Mouse (Mus musculus): ENCODE results near the gene Nfic. TPM values are rescaled to one million over a fixed set of nuclear protein-coding genes. Genes with fewer than 3 reads are reported as not detected.

Nfic gene
- 86.0 and 86.5 TPM in 2 replicates for polyA plus RNA-seq (2014; fragmentation: Nextera tagmentation; extraction: Ambion mirVana)

- Histone ChIP-seq H3K9me3 (ENCODE audit: low read depth, low read length) (no peaks in the 10 kb centered on the region), H3K36me3 (ENCODE audit: insufficient read depth) (no peaks in the 10 kb centered on the region), H3K27ac (ENCODE audit: low read depth) (no peak within 1 kb of the TSS), H3K4me1 (ENCODE audit: insufficient read depth) (no peaks in the 10 kb centered on the region), H3K27me3 (ENCODE audit: insufficient read depth, low read length) (peaks cover 88% of the 10 kb centered on the region), H3K4me2 (no peak within 1 kb of the TSS), H3K9ac (no peak within 1 kb of the TSS), H3K4me3 (ENCODE audit: low read depth, low read length) (no peak within 1 kb of the TSS)
- TF ChIP-seq CTCF (IDR thresholded peaks at IDR 0.05; ENCODE audit: low read depth): no peak
- no peak for DNase-seq
- WGBS: 51% methylated on average over 28 of the region's 28 CpGs
- no peak for ATAC-seq (ENCODE audit: insufficient read depth)
These were observed at the start of gene Nfic for GRCm38 (mm10) chr10:81455181-81455895. Nfic (minus strand) TSS chr10:81455635.

GRCm38 (mm10) chr10:81502658-81503057, 47.2 kb upstream of the Nfic start:
- Histone ChIP-seq H3K4me1 (ENCODE audit: insufficient read depth) (no peaks in the 10 kb centered on the region), H3K9ac (peak overlapping the region; percentile 43; the same call in 1 of the 2 replicates), H3K4me2 (peak overlapping the region; percentile 64), H3K27ac (ENCODE audit: low read depth) (no peak overlapping the region), H3K9me3 (ENCODE audit: low read depth, low read length) (no peaks in the 10 kb centered on the region), H3K36me3 (ENCODE audit: insufficient read depth) (no peaks in the 10 kb centered on the region), H3K27me3 (ENCODE audit: insufficient read depth, low read length) (no peaks in the 10 kb centered on the region), H3K4me3 (ENCODE audit: low read depth, low read length) (peak overlapping the region; percentile 33)
- WGBS: 9% methylated on average over 36 of the region's 36 CpGs
- peak; percentile 100 for TF ChIP-seq CTCF (IDR thresholded peaks at IDR 0.05; ENCODE audit: low read depth)
- peak; percentile 87 for DNase-seq
- peak; percentile 39; the same call in 1 of the 2 replicates for ATAC-seq (ENCODE audit: insufficient read depth)

- no peak overlapping the region for H3K4me2 ChIP-seq
- DNase-seq: no peak
- H3K27me3 ChIP-seq (ENCODE audit: insufficient read depth, low read length): no peaks in the 10 kb centered on the region
- H3K36me3 ChIP-seq (ENCODE audit: insufficient read depth): no peaks in the 10 kb centered on the region
- H3K4me3 ChIP-seq (ENCODE audit: low read depth, low read length): no peak overlapping the region
- H3K27ac ChIP-seq (ENCODE audit: low read depth): no peak overlapping the region
- no peak for TF ChIP-seq CTCF (IDR thresholded peaks at IDR 0.05; ENCODE audit: low read depth)
- H3K9ac ChIP-seq: no peak overlapping the region
- H3K9me3 ChIP-seq (ENCODE audit: low read depth, low read length): no peaks in the 10 kb centered on the region
- no peak for ATAC-seq (ENCODE audit: insufficient read depth)
- 0 out of 2 replicates have a peak, but pooled peaks cover 1% of the 10 kb centered on the region for H3K4me1 ChIP-seq (ENCODE audit: insufficient read depth)
- 80% methylated on average over 5 of the region's 5 CpGs for WGBS
These were observed 46.4 kb upstream of the Nfic start for GRCm38 (mm10) chr10:81501863-81502262.

- H3K9ac ChIP-seq: no peak within 1 kb of the TSS; the same call in 1 of the 2 replicates
- WGBS: 83% methylated on average over 3 of the region's 3 CpGs
These were observed 44.6 kb upstream of the Nfic start, which contains the start of gene S1pr4 for GRCm38 (mm10) chr10:81500032-81500431. S1pr4 (minus strand) TSS chr10:81500132.

GRCm38 (mm10) chr10:81499250-81499901, 43.9 kb upstream of the Nfic start:
- WGBS: 58% methylated on average over 23 of the region's 23 CpGs
- H3K9ac ChIP-seq: no peak overlapping the region; the same call in 1 of the 2 replicates
- no peak for TF ChIP-seq CTCF (IDR thresholded peaks at IDR 0.05; ENCODE audit: low read depth)
- H3K4me1 ChIP-seq (ENCODE audit: insufficient read depth): peaks cover 11% of the 10 kb centered on the region; the same call in 1 of the 2 replicates
- H3K27me3 ChIP-seq (ENCODE audit: insufficient read depth, low read length): no peaks in the 10 kb centered on the region
- DNase-seq: peak; percentile 17
- H3K4me3 ChIP-seq (ENCODE audit: low read depth, low read length): no peak overlapping the region
- H3K36me3 ChIP-seq (ENCODE audit: insufficient read depth): no peaks in the 10 kb centered on the region
- H3K27ac ChIP-seq (ENCODE audit: low read depth): no peak overlapping the region
- H3K4me2 ChIP-seq: 0 out of 2 replicates have a peak overlapping the region, but pooled peaks have one; percentile 23
- no peaks in the 10 kb centered on the region for H3K9me3 ChIP-seq (ENCODE audit: low read depth, low read length)
- no peak for ATAC-seq (ENCODE audit: insufficient read depth)

More at GRCm38 (mm10) chr10:81500032-81500431, 44.6 kb upstream of the Nfic start, which contains the start of gene S1pr4:
- Histone ChIP-seq H3K4me1 (ENCODE audit: insufficient read depth) (peaks cover 6% of the 10 kb centered on the region; the same call in 1 of the 2 replicates), H3K9me3 (ENCODE audit: low read depth, low read length) (no peaks in the 10 kb centered on the region), H3K27me3 (ENCODE audit: insufficient read depth, low read length) (no peaks in the 10 kb centered on the region), H3K27ac (ENCODE audit: low read depth) (no peak within 1 kb of the TSS), H3K4me3 (ENCODE audit: low read depth, low read length) (no peak within 1 kb of the TSS), H3K36me3 (ENCODE audit: insufficient read depth) (no peaks in the 10 kb centered on the region), H3K4me2 (0 out of 2 replicates have a peak within 1 kb of the TSS, but pooled peaks have one; percentile 23)
- ATAC-seq (ENCODE audit: insufficient read depth) (no peak), DNase-seq (no peak)
- no peak for TF ChIP-seq CTCF (IDR thresholded peaks at IDR 0.05; ENCODE audit: low read depth)

- Histone ChIP-seq H3K4me2 (peak overlapping the region; percentile 23; the same call in 1 of the 2 replicates), H3K9me3 (ENCODE audit: low read depth, low read length) (no peaks in the 10 kb centered on the region), H3K36me3 (ENCODE audit: insufficient read depth) (no peaks in the 10 kb centered on the region), H3K27ac (ENCODE audit: low read depth) (no peak overlapping the region), H3K4me3 (ENCODE audit: low read depth, low read length) (no peak overlapping the region), H3K9ac (no peak overlapping the region), H3K27me3 (ENCODE audit: insufficient read depth, low read length) (no peaks in the 10 kb centered on the region), H3K4me1 (ENCODE audit: insufficient read depth) (peaks cover 11% of the 10 kb centered on the region; the same call in 1 of the 2 replicates)
- 80% methylated on average over 38 of the region's 38 CpGs for WGBS
- ATAC-seq (ENCODE audit: insufficient read depth) (no peak), DNase-seq (no peak)
- TF ChIP-seq CTCF (IDR thresholded peaks at IDR 0.05; ENCODE audit: low read depth): peak; percentile 35
These were observed 43.1 kb upstream of the Nfic start for GRCm38 (mm10) chr10:81498316-81499249.
